Mouse (Mus musculus) forelimb bud, embryonic 11.5 days (tissue): ENCODE results near the gene Sar1b.
A peak's percentile ranks its signal among the peaks of the same experiment; 100 is the strongest.
"Not testable (repeated sequence)": the region's sequence is repeated elsewhere in the genome, so short reads cannot be mapped to it uniquely, and the experiment has no call there.

Experiments used
- DNase-seq: peaks from one replicate; pipeline ENCODE4 v3.0.0-alpha.2; 2012; ENCODE audit warnings: low read depth, low spot score

Gene Sar1b

GRCm38 (mm10) chr11:51763213-51763907 is at the start of gene Sar1b, which contains the start of gene Sec24a:
Gene Sar1b, plus strand, starts transcription at chr11:51763687.
Gene Sec24a, minus strand, starts transcription at chr11:51763634.
- peak; percentile 74 for DNase-seq

GRCm38 (mm10) chr11:51721066-51721465 is 42.4 kb upstream of the Sar1b start:
- DNase-seq = no peak

- no peak for DNase-seq
Measured at GRCm38 (mm10) chr11:51732883-51733282, 30.6 kb upstream of the Sar1b start.

- not testable (repeated sequence) for DNase-seq
Measured at GRCm38 (mm10) chr11:51734218-51734617, 29.3 kb upstream of the Sar1b start.

GRCm38 (mm10) chr11:51738651-51739403 is 24.7 kb upstream of the Sar1b start:
- no peak for DNase-seq

GRCm38 (mm10) chr11:51740701-51741100 is 22.8 kb upstream of the Sar1b start:
- DNase-seq = no peak

- no peak for DNase-seq
Measured at GRCm38 (mm10) chr11:51746096-51746495, 17.4 kb upstream of the Sar1b start.

- not testable (repeated sequence) for DNase-seq
Measured at GRCm38 (mm10) chr11:51751623-51752225, 11.8 kb upstream of the Sar1b start.

- DNase-seq = no peak
Measured at GRCm38 (mm10) chr11:51755621-51756311, 7.7 kb upstream of the Sar1b start.

GRCm38 (mm10) chr11:51756352-51756771 is 7.1 kb upstream of the Sar1b start:
- peak; percentile 86 for DNase-seq

- DNase-seq = no peak
Measured at GRCm38 (mm10) chr11:51757023-51757422, 6.5 kb upstream of the Sar1b start.

- no peak for DNase-seq
Measured at GRCm38 (mm10) chr11:51757625-51758024, 5.9 kb upstream of the Sar1b start.

GRCm38 (mm10) chr11:51758207-51758606 is 5.3 kb upstream of the Sar1b start:
- not testable (repeated sequence) for DNase-seq

GRCm38 (mm10) chr11:51759251-51759650 is 4.2 kb upstream of the Sar1b start:
- no peak for DNase-seq

GRCm38 (mm10) chr11:51759941-51760657 is 3.4 kb upstream of the Sar1b start:
- no peak for DNase-seq

- DNase-seq = no peak
Measured at GRCm38 (mm10) chr11:51761241-51761640, 2.2 kb upstream of the Sar1b start.

- DNase-seq = no peak
Measured at GRCm38 (mm10) chr11:51763955-51764354, 468 bp downstream of the Sar1b start.

GRCm38 (mm10) chr11:51764816-51765215 is 1.3 kb downstream of the Sar1b start:
- DNase-seq = no peak

- DNase-seq = no peak
Measured at GRCm38 (mm10) chr11:51767579-51768220, 4.2 kb downstream of the Sar1b start.

- no peak for DNase-seq
Measured at GRCm38 (mm10) chr11:51768296-51768695, 4.8 kb downstream of the Sar1b start.

- no peak for DNase-seq
Measured at GRCm38 (mm10) chr11:51775507-51775906, 12.0 kb downstream of the Sar1b start.
